Mouse (Mus musculus) megakaryocyte progenitor cell, adult 5-6 weeks (primary cell): ENCODE results near the gene Dnaja3. TPM values are rescaled to one million over a fixed set of nuclear protein-coding genes. Genes with fewer than 3 reads are reported as not detected.

Experiments
- ATAC-seq: replicated peaks from 2 replicates; pipeline ENCODE4 v1.8.0; 2016; ENCODE audit warnings: mild to moderate bottlenecking, moderate TSS enrichment, inconsistent platforms; ENCODE audit not compliant: poor library complexity
- total RNA-seq, 2 experiments: library from RNA; stranded (forward) in 1 of 2; stranded (reverse) in 1 of 2; fragments of 157-497, 149-512 nt in 1 of 2; fragments of 200-1000 nt in 1 of 2; gene quantifications; 2 replicates each; pipeline versions ENCODE4 v1.2.3 to v1.2.4; 2015 to 2017

The Dnaja3 gene
- total RNA-seq, 2 experiments from 2014 or later, result 24.6 to 59.5 TPM

DNA sequence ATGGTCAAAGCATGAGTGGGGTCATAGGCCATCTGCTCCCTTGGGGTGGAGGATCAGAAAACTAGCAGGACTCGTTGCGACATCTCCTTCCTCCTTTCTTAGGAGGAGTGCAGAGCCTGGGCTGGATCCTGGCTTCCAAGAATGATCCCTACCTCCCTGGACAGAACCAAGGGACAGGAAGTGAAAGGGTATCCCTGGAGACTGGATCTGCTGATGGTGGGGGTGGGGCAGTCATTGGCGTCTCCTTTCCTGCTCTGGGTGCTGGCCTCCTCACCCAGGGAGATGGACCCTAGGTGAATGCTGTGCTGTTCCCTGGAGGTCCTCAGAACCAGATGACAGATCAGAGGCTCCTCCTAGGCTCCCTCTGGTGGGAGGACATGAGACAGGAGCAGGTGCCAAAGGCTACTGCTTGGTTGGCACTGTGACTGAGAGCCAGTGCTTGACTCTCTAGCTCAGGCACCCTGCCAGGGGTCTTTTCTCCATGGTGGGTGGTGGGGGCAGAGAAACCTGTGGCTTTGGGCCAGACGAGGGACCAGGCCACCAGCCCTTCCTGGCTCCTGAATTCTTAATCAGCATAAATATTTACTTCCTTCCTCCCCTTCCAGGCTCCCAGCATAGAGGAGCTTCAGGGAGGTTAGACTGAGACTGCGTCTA, 33.2 kb upstream of the Dnaja3 start:
- peak; percentile 73 for ATAC-seq

DNA sequence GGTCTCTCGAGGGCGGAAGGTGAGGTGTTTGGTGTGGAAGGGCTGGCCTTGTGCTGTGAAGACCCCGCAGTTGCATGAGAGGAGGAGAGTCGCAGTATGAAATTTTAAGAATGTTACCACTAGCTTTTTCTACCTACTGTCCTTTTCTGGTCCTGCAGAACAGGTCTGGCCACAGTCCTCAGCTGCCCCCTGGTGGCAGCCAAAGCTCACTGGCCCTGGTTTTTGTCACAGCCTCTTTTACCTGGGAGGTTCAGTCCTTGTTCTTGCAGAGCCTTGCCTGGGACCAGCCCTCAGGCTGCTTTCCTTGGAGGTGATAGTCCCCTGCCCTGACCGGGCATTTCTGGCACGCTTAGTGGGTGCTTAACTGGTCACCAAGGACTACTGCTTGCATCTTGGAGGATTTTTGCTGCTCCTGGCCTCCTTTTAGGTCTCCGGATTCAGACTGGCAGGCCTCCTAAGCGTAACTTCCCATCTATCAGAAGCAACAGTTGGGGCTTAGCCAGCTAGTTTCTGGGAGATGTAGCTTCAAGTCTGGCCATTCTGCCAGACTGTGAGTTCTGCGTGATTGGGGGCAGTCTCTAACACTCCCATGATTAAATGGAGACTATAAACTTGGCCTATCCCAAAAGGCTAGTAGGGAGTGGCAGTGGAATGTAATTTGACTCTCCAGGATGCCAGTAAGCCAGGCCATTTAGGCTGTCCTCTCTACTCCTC, 31.8 kb upstream of the Dnaja3 start:
- ATAC-seq, result peak; percentile 91

DNA sequence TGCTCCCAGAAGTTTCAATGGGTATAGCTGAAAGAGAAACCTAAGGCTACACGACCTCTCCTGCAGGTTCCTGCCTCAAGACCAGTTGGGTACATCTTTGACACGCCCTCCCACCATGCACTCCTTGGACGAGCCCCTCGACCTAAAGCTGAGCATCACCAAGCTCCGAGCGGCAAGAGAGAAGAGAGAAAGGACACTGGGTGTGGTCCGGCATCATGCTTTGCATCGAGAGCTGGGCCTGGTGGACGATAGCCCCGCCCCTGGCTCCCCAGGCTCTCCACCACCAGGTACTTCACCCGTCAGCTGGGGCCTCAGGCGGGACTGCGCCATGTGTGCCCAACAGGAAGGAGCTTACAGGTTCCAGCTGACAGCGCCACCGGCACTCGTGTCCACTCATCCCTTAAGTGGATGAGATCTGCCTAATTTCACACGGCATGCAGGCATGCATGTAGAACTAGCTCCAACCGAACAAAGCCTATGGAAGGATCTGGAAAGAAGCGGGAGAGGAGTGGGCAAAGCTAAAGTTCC, 31.2 kb upstream of the Dnaja3 start:
- ATAC-seq, result no peak

DNA sequence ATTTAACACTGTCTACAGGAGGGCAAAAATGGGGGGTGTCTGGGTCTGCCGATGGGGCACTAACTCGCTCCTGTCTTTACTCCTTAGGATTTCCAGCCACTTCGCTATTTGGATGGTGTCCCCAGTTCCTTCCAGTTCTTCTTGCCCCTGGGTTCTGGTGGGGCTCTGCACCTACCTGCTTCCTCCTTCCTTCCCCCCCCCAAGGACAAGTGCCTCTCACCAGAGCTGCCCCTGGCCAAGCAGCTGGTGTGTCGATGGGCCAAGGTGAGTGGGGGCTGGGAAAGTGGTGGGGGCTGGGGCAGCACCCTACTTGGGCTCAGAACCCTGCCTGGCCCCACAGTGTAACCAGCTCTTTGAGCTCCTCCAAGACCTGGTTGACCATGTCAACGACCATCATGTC, 28.6 kb upstream of the Dnaja3 start:
- ATAC-seq, result no peak

DNA sequence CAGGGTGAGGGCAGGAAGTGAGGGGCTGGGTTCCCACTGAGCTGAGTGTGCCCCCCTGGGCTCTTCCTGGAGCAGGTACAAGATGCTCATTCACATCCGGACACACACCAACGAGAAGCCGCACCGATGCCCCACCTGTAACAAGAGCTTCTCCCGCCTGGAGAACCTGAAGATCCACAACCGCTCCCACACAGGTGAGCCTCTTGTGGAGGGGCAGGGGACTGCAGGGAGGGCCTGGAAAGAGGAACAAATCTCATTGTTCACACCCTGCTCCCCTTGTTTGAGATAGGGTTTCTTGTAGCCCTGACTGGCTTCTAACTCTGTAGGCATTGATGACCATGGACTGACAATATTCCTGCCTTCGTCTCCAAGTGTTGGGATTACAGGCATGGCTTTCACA, 28.1 kb upstream of the Dnaja3 start:
- no peak for ATAC-seq

DNA sequence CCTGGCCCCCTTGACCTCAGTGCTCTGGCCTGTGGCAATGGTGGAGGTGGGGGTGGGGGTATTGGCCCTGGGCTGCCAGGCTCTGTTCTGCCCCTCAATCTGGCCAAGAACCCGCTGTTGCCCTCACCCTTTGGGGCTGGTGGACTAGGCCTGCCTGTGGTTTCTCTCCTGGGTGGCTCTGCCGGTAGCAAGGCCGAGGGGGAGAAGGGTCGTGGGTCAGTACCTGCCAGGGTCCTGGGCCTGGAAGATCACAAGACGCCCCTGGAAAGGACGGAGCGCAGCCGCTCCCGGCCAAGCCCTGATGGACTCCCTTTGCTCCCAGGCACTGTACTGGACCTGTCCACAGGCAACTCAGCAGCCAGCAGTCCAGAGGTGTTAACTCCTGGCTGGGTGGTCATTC, 26.1 kb upstream of the Dnaja3 start:
- ATAC-seq, result no peak

DNA sequence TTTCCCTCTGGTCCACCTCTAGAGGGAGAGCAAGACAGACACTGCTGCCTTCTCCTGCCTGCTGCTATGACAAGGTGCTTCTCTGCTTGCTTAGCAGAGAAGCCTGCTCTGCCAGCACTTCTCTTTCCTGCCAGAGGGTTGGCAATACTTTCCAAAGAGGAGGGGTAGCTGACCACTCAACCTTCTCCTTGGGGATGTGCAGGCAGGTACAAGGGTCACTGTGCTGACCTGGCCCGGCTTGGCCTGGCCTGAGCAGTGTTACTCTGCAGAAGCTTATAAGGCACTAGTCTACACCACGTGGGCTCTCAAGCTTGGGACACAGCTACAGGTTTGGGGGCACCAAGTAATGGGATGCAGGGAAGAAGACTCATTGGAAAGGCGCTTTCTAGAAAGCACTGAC, 25.1 kb upstream of the Dnaja3 start:
- ATAC-seq, result no peak

DNA sequence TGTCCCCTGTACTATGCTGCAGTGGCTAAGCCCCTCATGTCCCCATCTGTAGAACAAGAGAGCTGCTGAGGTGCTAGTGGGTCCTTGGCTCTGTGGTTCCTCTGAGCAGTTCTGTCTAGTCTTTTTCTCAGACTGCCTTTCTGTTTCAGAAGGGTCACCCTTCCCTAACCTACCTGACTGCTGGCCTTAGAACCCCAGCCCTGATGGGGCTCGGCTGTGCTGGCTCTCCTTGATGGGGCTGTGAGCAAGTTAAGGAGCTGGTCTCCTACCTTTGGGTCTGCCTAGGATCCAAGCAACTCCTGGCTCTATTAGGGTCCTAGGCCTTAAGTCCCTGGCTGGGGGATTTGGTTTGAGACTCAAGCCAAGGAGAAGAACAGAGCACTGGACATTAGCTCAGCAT, 24.5 kb upstream of the Dnaja3 start:
- ATAC-seq, result no peak

DNA sequence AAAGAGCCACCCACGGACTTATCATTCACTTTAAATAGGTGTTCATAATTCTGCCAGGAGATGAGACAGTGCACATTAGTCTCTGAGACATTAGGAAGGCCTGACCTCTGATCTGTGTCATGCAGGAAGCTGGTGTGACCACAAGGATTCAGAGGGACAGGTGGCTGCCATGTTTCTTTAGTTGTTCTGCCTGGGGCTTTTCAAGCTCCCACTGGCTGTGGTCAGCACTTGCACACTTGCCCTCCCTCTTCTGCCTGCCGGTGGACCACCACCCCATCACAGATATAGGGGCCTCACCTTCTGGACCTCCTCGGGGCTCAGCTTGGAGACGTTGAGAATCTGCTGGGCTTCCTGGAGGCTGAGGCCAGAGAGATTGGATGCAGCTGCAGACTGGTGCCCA, 23.0 kb upstream of the Dnaja3 start:
- ATAC-seq, result no peak

DNA sequence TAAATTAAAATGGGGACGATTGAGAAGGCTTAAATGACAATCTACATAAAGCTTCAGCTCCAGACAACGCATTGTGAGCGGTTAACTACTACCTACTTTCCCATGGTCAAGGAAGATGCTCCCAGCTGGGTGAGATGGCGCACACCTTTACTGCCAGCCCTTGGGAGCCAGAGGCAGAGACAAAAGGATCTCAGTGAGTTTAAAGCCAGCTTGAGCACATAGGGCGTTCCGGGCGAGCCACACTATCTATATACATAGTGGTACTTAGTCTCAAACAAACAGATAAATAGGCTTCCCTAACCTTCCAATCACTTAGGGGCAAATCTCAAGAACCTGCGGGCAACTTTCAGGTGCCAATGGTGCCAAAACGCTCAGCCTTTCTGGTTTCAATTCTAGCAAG, 15.7 kb upstream of the Dnaja3 start:
- peak; percentile 24 for ATAC-seq

DNA sequence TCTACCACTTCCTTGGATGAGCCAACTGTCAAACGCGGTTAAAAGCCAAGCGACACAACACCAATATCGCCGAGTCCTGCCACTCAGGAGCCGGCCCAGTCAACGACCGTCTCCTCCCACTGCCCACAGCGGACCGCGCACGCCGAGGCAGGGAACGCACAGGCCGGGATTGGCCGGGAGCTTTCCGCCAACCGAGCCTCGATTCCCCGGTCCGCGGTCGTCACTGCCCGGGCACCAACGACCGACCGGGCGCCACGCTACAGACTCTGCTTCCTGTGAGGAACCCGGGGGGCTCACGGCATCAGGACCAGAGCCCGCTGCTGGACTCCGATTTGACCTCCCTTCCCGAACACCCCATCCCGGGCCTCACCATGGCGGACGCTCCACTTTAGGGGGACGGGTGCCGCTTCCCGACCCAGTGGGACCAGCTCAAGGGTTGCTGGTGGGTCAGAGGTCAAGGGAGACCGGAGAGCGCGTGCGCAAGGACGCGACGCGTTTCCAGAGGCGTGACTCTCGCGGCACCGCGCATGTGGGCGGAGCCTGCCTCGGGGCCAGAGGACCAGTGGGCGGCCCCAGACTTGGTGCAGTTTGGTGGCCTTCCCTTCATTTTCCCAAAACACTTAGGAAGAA, 15.2 kb upstream of the Dnaja3 start, which contains the start of gene Pam16:
Gene Pam16 (minus strand): TSS at position 508 of the 630 bp plus-strand sequence.
- ATAC-seq, result peak; percentile 94

DNA sequence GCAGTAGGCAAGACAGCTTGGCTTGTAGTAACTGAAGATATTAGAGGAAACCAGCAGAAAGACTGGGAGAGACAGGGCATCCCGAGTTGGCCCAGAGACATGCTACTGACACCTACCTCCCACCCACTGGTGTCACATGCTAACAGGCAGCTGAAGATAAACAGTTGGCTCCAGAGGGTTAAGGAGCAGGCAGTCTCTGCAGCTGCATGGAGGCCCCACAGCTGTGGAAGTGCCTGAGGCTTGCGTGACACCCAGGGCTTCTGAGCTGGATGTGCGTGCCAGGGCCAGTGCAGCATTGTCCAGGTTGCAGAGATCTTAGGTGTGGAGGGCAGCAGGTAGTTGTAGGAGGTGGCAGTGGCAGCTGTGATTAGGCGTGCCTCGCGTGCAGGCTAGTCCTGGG, 12.7 kb upstream of the Dnaja3 start:
- no peak for ATAC-seq

DNA sequence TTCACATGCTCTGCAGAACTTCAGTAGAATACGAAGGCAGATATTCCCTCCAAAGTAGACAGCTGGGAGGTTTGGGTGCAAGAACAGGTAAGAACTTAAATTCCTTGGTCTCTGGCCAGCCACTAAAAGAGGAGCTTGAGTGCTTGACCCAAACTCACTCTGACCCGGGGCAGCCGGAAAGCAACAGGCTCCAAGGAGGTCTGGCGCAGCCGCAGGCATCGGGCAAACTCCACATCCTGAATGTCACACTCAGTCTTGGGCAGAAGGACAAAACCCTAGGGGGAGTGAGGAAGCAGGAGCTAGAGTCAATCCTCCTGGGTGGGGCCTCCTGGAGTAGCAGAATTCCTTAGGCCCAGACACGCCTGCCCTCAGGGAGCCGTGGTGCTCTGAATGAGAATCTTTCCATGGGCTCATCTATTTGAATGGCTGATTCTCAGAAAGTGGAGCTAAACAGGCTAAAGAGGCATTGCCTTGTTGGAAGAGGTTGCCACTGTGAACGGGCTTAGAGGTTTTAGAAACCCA, 10.8 kb upstream of the Dnaja3 start:
- ATAC-seq, result no peak

DNA sequence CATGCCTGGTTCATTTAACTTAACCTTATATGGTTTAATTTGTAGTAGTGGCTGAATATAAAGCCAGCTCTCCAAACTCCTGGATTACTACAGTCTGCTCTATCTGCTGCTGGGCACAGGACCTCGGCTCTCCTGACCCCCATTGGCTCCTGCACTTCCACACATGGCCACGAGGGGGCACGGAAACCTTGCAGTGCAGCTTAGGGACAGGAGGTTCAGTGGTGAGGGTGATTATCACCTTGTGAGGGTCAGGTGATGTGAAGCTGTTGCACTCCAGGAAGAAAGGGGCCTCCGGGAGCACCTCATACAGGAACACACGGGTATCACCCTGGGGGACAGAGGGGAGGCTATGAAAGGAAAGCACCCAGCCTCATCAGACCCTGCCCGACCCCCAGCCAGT, 9.8 kb upstream of the Dnaja3 start:
- peak; percentile 93 for ATAC-seq

DNA sequence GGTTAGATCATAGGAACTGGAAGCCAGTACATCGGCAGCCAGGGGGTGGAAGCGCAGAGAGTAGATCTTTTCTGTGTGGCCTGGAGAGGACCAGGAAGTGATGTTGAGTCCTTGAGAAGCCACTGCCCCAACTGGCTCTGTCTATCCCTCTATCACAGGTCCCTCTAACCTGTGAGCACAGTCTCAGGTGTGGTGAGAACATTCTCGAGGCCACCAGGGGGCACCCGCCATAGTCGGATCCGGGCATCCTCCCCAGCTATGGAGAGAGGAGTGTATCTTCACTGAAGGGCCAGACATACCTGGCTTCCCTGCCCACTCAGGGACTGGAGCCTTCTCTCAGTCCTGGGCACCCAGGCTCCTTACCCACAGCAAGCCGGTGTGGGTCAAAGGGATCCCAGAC, 7.7 kb upstream of the Dnaja3 start:
- no peak for ATAC-seq

DNA sequence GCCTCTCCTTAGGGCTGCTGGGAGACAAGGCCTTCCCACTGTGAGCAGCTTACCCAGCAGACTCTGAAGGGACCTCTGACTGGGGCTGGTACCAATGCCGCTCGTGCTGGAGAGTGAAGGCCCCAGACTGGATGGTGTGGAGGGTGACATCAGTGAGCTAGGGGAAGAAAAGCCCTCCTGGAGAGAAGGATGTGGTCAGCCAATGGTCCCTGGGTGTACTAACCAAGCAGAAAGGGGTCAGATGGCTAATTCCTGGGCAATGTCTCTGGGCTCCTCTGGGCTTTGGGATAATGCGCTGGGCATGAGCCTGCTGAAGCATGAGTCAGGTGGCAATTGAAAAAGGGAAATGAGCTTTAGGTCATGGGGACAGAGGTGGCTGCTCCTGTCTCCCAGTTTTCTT, 6.1 kb upstream of the Dnaja3 start:
- ATAC-seq, result no peak

DNA sequence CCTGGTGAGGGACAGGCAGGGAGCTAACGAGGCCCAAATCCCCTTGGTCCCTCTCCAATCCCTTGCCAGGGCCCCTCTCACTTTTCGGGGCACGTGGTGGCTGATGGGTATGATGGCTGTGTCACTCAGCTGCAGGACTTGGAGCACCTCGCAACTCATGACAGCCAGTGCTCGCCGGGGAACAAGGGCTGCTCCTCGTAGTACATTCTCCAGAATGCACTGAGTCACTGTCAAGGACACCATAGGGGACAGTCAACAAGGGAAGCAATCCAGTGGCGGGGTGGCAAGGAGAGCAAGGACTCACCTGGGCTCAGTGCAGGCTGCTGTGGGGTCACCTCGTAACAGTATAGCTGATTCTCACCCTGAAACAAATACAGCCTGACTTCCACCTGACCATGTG, 5.1 kb upstream of the Dnaja3 start:
- ATAC-seq, result no peak

DNA sequence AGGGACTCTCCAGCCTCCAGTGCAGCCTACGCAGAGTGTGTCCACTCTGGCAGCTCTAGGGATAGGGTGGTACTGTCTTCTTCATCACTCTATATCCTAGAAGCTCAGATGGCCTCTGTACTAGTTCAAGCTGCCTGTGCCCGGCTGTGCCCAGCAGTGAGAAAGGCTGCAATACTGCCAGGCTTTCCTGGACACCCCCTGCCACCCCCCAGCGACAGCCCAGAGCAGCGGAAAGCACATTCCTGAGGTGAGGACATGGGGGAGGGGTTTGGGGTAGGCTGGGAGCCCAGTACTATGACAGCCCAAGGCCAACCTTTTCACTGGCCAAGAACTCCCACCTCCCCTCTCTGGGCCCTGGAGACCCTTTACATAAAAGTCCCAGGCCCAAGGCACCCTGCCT, 4.0 kb upstream of the Dnaja3 start:
- no peak for ATAC-seq

DNA sequence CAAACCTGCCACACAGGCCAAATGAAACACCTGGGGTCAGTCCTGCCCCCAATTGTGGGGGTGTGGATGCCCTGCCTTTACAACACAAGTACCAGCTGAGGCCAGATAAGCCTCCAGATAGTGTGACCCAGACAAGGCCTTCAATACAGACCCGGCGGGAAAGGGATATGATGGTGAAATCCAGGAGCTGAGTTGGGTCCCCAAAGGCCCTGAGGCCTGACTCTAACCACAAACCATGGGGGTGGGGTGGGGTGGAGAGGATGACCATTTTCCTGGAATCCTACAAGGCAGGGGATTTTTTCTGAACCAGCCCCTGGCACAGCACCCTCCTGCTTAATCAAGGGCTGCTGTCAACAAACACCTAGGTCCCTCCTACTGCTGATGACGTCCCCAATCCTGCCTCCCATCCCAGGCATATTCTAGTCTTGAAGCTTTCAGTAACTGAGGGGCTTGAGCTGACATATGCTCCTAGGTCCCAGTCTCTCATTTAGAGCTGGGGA, 848 bp upstream of the Dnaja3 start:
- no peak for ATAC-seq

DNA sequence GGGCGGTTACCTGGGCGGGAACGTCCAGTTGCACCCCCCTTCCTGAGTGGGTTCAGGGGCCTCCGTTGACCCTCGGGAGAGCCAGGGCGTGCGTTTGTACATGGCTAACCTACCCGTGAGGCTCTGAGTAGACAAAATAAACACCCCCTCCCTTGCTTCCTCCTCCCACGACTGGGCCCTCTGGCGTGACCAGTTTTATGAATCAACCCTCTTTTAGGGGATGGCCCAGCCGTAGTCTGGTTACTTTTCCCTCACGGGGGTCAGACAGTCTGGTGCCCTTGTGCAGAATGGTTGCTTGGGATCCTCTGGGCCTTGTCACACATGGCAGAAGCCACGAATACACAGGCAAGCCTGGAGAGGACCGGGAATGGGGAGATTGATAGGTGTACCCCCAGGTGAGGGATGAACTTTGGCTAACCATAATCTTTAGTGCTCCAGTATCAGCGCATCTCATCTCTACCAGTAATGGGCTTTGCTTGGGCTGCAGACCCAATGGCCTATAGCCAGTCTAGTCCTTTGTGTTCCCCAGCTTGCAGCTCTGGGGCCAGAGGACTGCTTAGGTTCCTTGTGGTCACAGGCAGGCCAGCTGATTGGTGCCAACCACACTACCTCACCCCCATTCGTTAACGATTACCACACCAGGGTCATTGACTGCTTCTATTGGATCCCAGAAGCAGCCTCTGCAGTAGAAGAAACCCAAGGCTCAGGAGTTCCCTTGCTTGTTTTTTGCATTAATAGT, 647 bp downstream of the Dnaja3 start:
- ATAC-seq, result peak; percentile 63
